Mouse (Mus musculus) midbrain, embryonic 12.5 days (tissue): ENCODE data around the gene Olfr692. TPM values are rescaled to one million over a fixed set of nuclear protein-coding genes. Genes with fewer than 3 reads are reported as not detected.
A peak's percentile ranks its signal among the peaks of the same experiment; 100 is the strongest.
"Not testable (repeated sequence)": the region's sequence is repeated elsewhere in the genome, so short reads cannot be mapped to it uniquely, and the experiment has no call there.

ENCODE experiments used
- ATAC-seq: fragments of 200-750 bp; cut with Nextera tagmentation; 2 replicates; pipeline ENCODE4 v1.8.0; 2017; ENCODE audit warnings: low read depth, moderate TSS enrichment, moderate library complexity; ENCODE audit not compliant: low FRiP score
- H3K27ac ChIP-seq: fragments of 300-500 bp; sonication (generic); replicated peaks from 2 replicates; pipeline ENCODE4 v1.5.1; 2016; ENCODE audit warnings: mild to moderate bottlenecking
- H3K27me3 ChIP-seq: fragments of 300-500 bp; sonication (generic); 2 replicates; pipeline ENCODE4 v1.6.1; 2016; ENCODE audit warnings: mild to moderate bottlenecking
- H3K36me3 ChIP-seq: fragments of 300-500 bp; sonication (generic); 2 replicates; pipeline ENCODE4 v1.6.1; 2016
- H3K4me1 ChIP-seq: fragments of 300-500 bp; sonication (generic); 2 replicates; pipeline ENCODE4 v1.6.1; 2016
- H3K4me2 ChIP-seq: fragments of 300-500 bp; sonication (generic); replicated peaks from 2 replicates; pipeline ENCODE4 v1.6.1; 2016; ENCODE audit warnings: mild to moderate bottlenecking, moderate library complexity
- H3K4me3 ChIP-seq: fragments of 300-500 bp; sonication (generic); 2 replicates; pipeline ENCODE4 v1.5.1; 2016; ENCODE audit warnings: mild to moderate bottlenecking
- H3K9ac ChIP-seq: fragments of 300-500 bp; sonication (generic); replicated peaks from 2 replicates; pipeline ENCODE4 v1.6.1; 2016; ENCODE audit warnings: mild to moderate bottlenecking, moderate library complexity
- H3K9me3 ChIP-seq: fragments of 300-500 bp; sonication (generic); 2 replicates; pipeline ENCODE4 v1.6.1; 2016; ENCODE audit warnings: mild to moderate bottlenecking
- WGBS: fragments of 180-500 bp; shearing (Covaris S2); methylation state at CpG from one replicate; pipeline ENCODE4 v1.1.7; 2016; 5-methylcytosine and 5-hydroxymethylcytosine counted together
- polyA plus RNA-seq: library from polyadenylated mRNA; unstranded; fragments of >200 nt; fragmentation: Nextera tagmentation; extraction: Ambion mirVana; gene quantifications from 2 replicates; pipeline ENCODE4 v1.2.1, GENCODE M21; 2016

The Olfr692 gene
- not detected in 2 replicates for polyA plus RNA-seq

GRCm38 (mm10) chr7:105367930-105368329 is at the start of gene Olfr692:
Gene Olfr692, plus strand, starts transcription at chr7:105368230.
- no peaks in the 10 kb centered on the region for H3K9me3 ChIP-seq
- no peak within 1 kb of the TSS for H3K9ac ChIP-seq
- H3K4me1 ChIP-seq = no peaks in the 10 kb centered on the region
- WGBS = 100% methylated on average over 1 of the region's 1 CpGs
- no peak for ATAC-seq
- no peak within 1 kb of the TSS for H3K4me2 ChIP-seq
- H3K36me3 ChIP-seq = no peaks in the 10 kb centered on the region
- no peak within 1 kb of the TSS for H3K4me3 ChIP-seq
- H3K27ac ChIP-seq = no peak within 1 kb of the TSS
- H3K27me3 ChIP-seq = no peaks in the 10 kb centered on the region

- 81% methylated on average over 2 of the region's 2 CpGs for WGBS
- ATAC-seq = no peak
- Histone ChIP-seq H3K4me2 (no peak overlapping the region), H3K4me3 (no peak overlapping the region), H3K9me3 (no peaks in the 10 kb centered on the region), H3K9ac (no peak overlapping the region), H3K36me3 (no peaks in the 10 kb centered on the region), H3K27ac (no peak overlapping the region), H3K27me3 (no peaks in the 10 kb centered on the region), H3K4me1 (no peaks in the 10 kb centered on the region)
Measured at GRCm38 (mm10) chr7:105325302-105325701, 42.7 kb upstream of the Olfr692 start.

- WGBS = 79% methylated on average over 1 of the region's 1 CpGs
- no peak for ATAC-seq
- no peak within 1 kb of the TSS for H3K9ac ChIP-seq
- no peak within 1 kb of the TSS for H3K27ac ChIP-seq
- no peaks in the 10 kb centered on the region for H3K27me3 ChIP-seq
- H3K9me3 ChIP-seq = no peaks in the 10 kb centered on the region
- H3K4me3 ChIP-seq = no peak within 1 kb of the TSS
- no peaks in the 10 kb centered on the region for H3K36me3 ChIP-seq
- no peak within 1 kb of the TSS for H3K4me2 ChIP-seq
- H3K4me1 ChIP-seq = no peaks in the 10 kb centered on the region
Measured at GRCm38 (mm10) chr7:105334004-105334403, 34.0 kb upstream of the Olfr692 start, which contains the start of gene Olfr690. Gene Olfr690, minus strand, starts transcription at chr7:105334104.

GRCm38 (mm10) chr7:105342170-105342569 is 25.9 kb upstream of the Olfr692 start, which contains the start of gene Olfr691:
Gene Olfr691, minus strand, starts transcription at chr7:105342270.
- Histone ChIP-seq H3K27ac (no peak within 1 kb of the TSS), H3K36me3 (no peaks in the 10 kb centered on the region), H3K9me3 (no peaks in the 10 kb centered on the region), H3K27me3 (no peaks in the 10 kb centered on the region), H3K9ac (no peak within 1 kb of the TSS), H3K4me1 (no peaks in the 10 kb centered on the region), H3K4me3 (no peak within 1 kb of the TSS), H3K4me2 (no peak within 1 kb of the TSS)
- 41% methylated on average over 1 of the region's 1 CpGs for WGBS
- no peak for ATAC-seq

- Histone ChIP-seq H3K27me3 (no peaks in the 10 kb centered on the region), H3K36me3 (no peaks in the 10 kb centered on the region), H3K9me3 (no peaks in the 10 kb centered on the region), H3K4me3 (no peak overlapping the region), H3K9ac (no peak overlapping the region), H3K27ac (no peak overlapping the region), H3K4me1 (no peaks in the 10 kb centered on the region), H3K4me2 (no peak overlapping the region)
- 79% methylated on average over 2 of the region's 2 CpGs for WGBS
- ATAC-seq = no peak
Measured at GRCm38 (mm10) chr7:105342752-105343151, 25.3 kb upstream of the Olfr692 start.

GRCm38 (mm10) chr7:105356064-105356463 is 12.0 kb upstream of the Olfr692 start:
- not testable (repeated sequence) for H3K27me3 ChIP-seq, H3K27ac ChIP-seq, H3K4me3 ChIP-seq, H3K9me3 ChIP-seq, H3K4me1 ChIP-seq, H3K9ac ChIP-seq, H3K36me3 ChIP-seq, H3K4me2 ChIP-seq
- WGBS = no CpG with 5 or more reads among the region's 5 CpGs
- peak; percentile 62 for ATAC-seq

GRCm38 (mm10) chr7:105356487-105356886 is 11.5 kb upstream of the Olfr692 start:
- peak; percentile 92 for ATAC-seq
- not testable (repeated sequence) for H3K4me3 ChIP-seq, H3K9ac ChIP-seq, H3K9me3 ChIP-seq, H3K4me2 ChIP-seq, H3K4me1 ChIP-seq, H3K36me3 ChIP-seq, H3K27ac ChIP-seq, H3K27me3 ChIP-seq
- WGBS = 97% methylated on average over 1 of the region's 2 CpGs

GRCm38 (mm10) chr7:105361713-105362112 is 6.3 kb upstream of the Olfr692 start:
- Histone ChIP-seq H3K4me2 (no peak overlapping the region), H3K4me3 (no peak overlapping the region), H3K9ac (no peak overlapping the region), H3K36me3 (no peaks in the 10 kb centered on the region), H3K27me3 (no peaks in the 10 kb centered on the region), H3K4me1 (no peaks in the 10 kb centered on the region), H3K27ac (no peak overlapping the region), H3K9me3 (no peaks in the 10 kb centered on the region)
- ATAC-seq = no peak
- 81% methylated on average over 2 of the region's 2 CpGs for WGBS

- Histone ChIP-seq H3K27ac (no peak overlapping the region), H3K27me3 (no peaks in the 10 kb centered on the region), H3K4me2 (no peak overlapping the region), H3K4me3 (no peak overlapping the region), H3K36me3 (no peaks in the 10 kb centered on the region), H3K9me3 (no peaks in the 10 kb centered on the region), H3K9ac (no peak overlapping the region), H3K4me1 (no peaks in the 10 kb centered on the region)
- WGBS = 84% methylated on average over 5 of the region's 5 CpGs
- ATAC-seq = no peak
Measured at GRCm38 (mm10) chr7:105367268-105367667, 762 bp upstream of the Olfr692 start.

- 95% methylated on average over 4 of the region's 4 CpGs for WGBS
- H3K4me2 ChIP-seq = no peak overlapping the region
- H3K27ac ChIP-seq = no peak overlapping the region
- peaks cover 5% of the 10 kb centered on the region; the same call in 1 of the 2 replicates for H3K36me3 ChIP-seq
- H3K9me3 ChIP-seq = no peaks in the 10 kb centered on the region
- no peak for ATAC-seq
- H3K27me3 ChIP-seq = no peaks in the 10 kb centered on the region
- no peaks in the 10 kb centered on the region for H3K4me1 ChIP-seq
- no peak overlapping the region for H3K9ac ChIP-seq
- H3K4me3 ChIP-seq = no peak overlapping the region
Measured at GRCm38 (mm10) chr7:105368521-105368920, 491 bp downstream of the Olfr692 start.

GRCm38 (mm10) chr7:105372912-105373311 is 4.9 kb downstream of the Olfr692 start:
- 88% methylated on average over 1 of the region's 1 CpGs for WGBS
- no peaks in the 10 kb centered on the region for H3K27me3 ChIP-seq
- no peak overlapping the region for H3K9ac ChIP-seq
- H3K4me2 ChIP-seq = no peak overlapping the region
- H3K4me3 ChIP-seq = no peak overlapping the region
- H3K9me3 ChIP-seq = no peaks in the 10 kb centered on the region
- no peaks in the 10 kb centered on the region for H3K4me1 ChIP-seq
- no peak for ATAC-seq
- peaks cover 31% of the 10 kb centered on the region for H3K36me3 ChIP-seq
- H3K27ac ChIP-seq = no peak overlapping the region

- no peak overlapping the region for H3K27ac ChIP-seq
- no peak for ATAC-seq
- H3K4me1 ChIP-seq = no peaks in the 10 kb centered on the region
- no peak overlapping the region for H3K4me3 ChIP-seq
- H3K4me2 ChIP-seq = no peak overlapping the region
- H3K36me3 ChIP-seq = peaks cover 37% of the 10 kb centered on the region
- no peaks in the 10 kb centered on the region for H3K27me3 ChIP-seq
- 95% methylated on average over 4 of the region's 4 CpGs for WGBS
- no peaks in the 10 kb centered on the region for H3K9me3 ChIP-seq
- H3K9ac ChIP-seq = no peak overlapping the region
Measured at GRCm38 (mm10) chr7:105373509-105373908, 5.5 kb downstream of the Olfr692 start.

- no peaks in the 10 kb centered on the region for H3K4me1 ChIP-seq
- H3K27me3 ChIP-seq = no peaks in the 10 kb centered on the region
- H3K36me3 ChIP-seq = peaks cover 42% of the 10 kb centered on the region
- no peak for ATAC-seq
- no peaks in the 10 kb centered on the region for H3K9me3 ChIP-seq
- no peak overlapping the region for H3K27ac ChIP-seq
- 98% methylated on average over 3 of the region's 3 CpGs for WGBS
- H3K4me3 ChIP-seq = no peak overlapping the region
- H3K4me2 ChIP-seq = no peak overlapping the region
- H3K9ac ChIP-seq = no peak overlapping the region
Measured at GRCm38 (mm10) chr7:105373976-105374375, 5.9 kb downstream of the Olfr692 start.
